Mouse (Mus musculus) lung, embryonic 16.5 days (tissue): ENCODE results near the gene Kcnj1. TPM values are rescaled to one million over a fixed set of nuclear protein-coding genes. Genes with fewer than 3 reads are reported as not detected.

Source experiments
- ATAC-seq: fragments of 200-750 bp; cut with Nextera tagmentation; 2 replicates; pipeline ENCODE4 v1.8.0; 2017; ENCODE audit warnings: low read depth, mild to moderate bottlenecking, moderate library complexity
- H3K27ac ChIP-seq: fragments of 300-500 bp; sonication (generic); 2 replicates; pipeline ENCODE4 v1.5.1; 2014; ENCODE audit warnings: mild to moderate bottlenecking, control low read depth, low read length
- H3K27me3 ChIP-seq: fragments of 300-500 bp; sonication (generic); 2 replicates; pipeline ENCODE4 v1.6.1; 2014; ENCODE audit warnings: low read depth, low read length, mixed read lengths; ENCODE audit not compliant: control insufficient read depth, insufficient read depth
- H3K36me3 ChIP-seq: fragments of 300-500 bp; sonication (generic); 2 replicates; pipeline ENCODE4 v1.6.1; 2014; ENCODE audit warnings: low read length; ENCODE audit not compliant: control insufficient read depth, insufficient read depth
- H3K4me1 ChIP-seq: fragments of 300-500 bp; sonication (generic); replicated peaks from 2 replicates; pipeline ENCODE4 v1.6.1; 2014; ENCODE audit warnings: low read length, mixed read lengths; ENCODE audit not compliant: control insufficient read depth, insufficient read depth
- H3K4me2 ChIP-seq: fragments of 300-500 bp; sonication (generic); 2 replicates; pipeline ENCODE4 v1.6.1; 2014; ENCODE audit warnings: low read depth, low read length, control low read depth
- H3K4me3 ChIP-seq: fragments of 300-500 bp; sonication (generic); 2 replicates; pipeline ENCODE4 v1.5.1; 2014; ENCODE audit warnings: mild to moderate bottlenecking, low read length, control low read depth
- H3K9ac ChIP-seq: fragments of 300-500 bp; sonication (generic); 2 replicates; pipeline ENCODE4 v1.6.1; 2014; ENCODE audit warnings: low read length, control low read depth
- H3K9me3 ChIP-seq: fragments of 300-500 bp; sonication (generic); 2 replicates; pipeline ENCODE4 v1.6.1; 2016; ENCODE audit warnings: low read length; ENCODE audit not compliant: control insufficient read depth
- WGBS: fragments of 180-500 bp; shearing (Covaris S2); extraction: QIAGEN DNeasy Blood & Tissue Kit; methylation state at CpG from one replicate; pipeline ENCODE4 v1.1.7; 2014; 5-methylcytosine and 5-hydroxymethylcytosine counted together
- polyA plus RNA-seq: library from polyadenylated mRNA; unstranded; fragments of >200 nt; fragmentation: Nextera tagmentation; extraction: Ambion mirVana; gene quantifications from 2 replicates; pipeline ENCODE4 v1.2.1, GENCODE M21; 2015

The Kcnj1 gene
- polyA plus RNA-seq, 1 experiment from 2014 or later = not detected

GRCm38 (mm10) chr9:32409060-32409961 lies 37.0 kb downstream of the Kcnj1 start:
- Histone ChIP-seq H3K36me3 (no peaks in the 10 kb centered on the region), H3K9me3 (no peaks in the 10 kb centered on the region), H3K27me3 (peaks cover 3% of the 10 kb centered on the region; the same call in 1 of the 2 replicates), H3K27ac (no peak overlapping the region), H3K9ac (peak overlapping the region; percentile 74), H3K4me3 (peak overlapping the region; percentile 58), H3K4me2 (peak overlapping the region; percentile 99), H3K4me1 (peaks cover 10% of the 10 kb centered on the region)
- WGBS = 2% methylated on average over 47 of the region's 47 CpGs
- peak; percentile 59; the same call in 1 of the 2 replicates for ATAC-seq

DNA sequence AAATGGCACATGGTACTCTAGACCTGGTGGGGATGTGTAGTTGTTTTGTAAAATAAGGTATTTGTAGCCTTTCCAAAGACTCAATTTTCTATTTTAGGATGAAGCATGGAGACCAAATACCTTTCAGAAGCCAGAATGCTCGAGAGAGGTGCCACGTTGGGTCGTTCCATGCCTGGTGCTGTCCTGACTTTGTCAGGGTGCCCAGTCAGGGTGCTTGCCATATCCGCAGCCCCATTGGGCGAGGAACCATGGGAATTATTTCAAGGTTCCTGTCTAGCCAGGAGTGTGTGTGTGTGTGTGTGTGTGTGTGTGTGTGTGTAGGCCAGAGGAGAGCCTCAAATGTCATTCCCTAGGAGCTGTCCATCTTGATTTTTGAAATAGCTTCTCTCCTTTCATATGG lies 38.4 kb downstream of the Kcnj1 start:
- no peak overlapping the region for H3K9ac ChIP-seq
- peaks cover 10% of the 10 kb centered on the region for H3K4me1 ChIP-seq
- H3K27me3 ChIP-seq = peaks cover 3% of the 10 kb centered on the region; the same call in 1 of the 2 replicates
- no peak for ATAC-seq
- H3K9me3 ChIP-seq = no peaks in the 10 kb centered on the region
- WGBS = 90% methylated on average over 5 of the region's 5 CpGs
- H3K4me3 ChIP-seq = no peak overlapping the region
- no peak overlapping the region for H3K4me2 ChIP-seq
- H3K36me3 ChIP-seq = no peaks in the 10 kb centered on the region
- H3K27ac ChIP-seq = no peak overlapping the region

GRCm38 (mm10) chr9:32411507-32411906 lies 39.2 kb downstream of the Kcnj1 start:
- 79% methylated on average over 5 of the region's 5 CpGs for WGBS

DNA sequence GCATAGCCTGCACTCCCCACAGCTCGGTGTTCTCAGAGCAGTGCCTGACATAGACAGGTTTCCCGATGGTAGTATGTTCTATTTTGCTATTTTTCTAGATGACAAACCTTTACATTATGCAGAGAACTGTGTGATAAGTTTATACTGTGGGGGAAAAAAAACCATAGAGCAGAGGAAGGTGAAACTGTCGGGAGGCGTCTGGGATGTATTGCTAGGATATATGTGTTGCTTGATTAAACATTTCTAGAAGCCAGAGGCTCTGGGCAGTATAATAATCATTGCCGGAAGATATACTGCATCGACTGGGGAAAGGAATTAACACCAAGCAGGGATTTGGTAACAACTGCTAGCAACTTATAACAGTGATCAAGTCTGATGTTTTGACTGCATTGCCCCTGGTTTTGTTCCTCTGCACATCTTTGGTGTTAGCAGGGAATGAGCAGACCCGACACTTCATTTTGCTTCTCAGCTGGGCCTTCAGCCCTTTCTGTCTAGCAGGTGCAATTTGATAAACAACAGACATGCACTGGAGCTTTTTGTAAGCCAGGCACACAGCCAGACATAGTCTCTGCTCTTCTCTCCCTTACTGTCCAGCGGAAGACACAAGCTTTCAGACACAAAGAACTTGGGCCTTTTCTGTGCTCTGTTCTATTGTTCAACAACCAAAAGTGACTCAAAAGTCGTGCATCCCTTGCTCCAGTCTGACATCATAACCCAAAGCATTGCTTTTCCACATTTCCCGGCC lies 40.7 kb downstream of the Kcnj1 start:
- WGBS = 44% methylated on average over 10 of the region's 10 CpGs
- Histone ChIP-seq H3K9ac (no peak overlapping the region), H3K4me1 (peaks cover 10% of the 10 kb centered on the region), H3K4me2 (no peak overlapping the region), H3K27ac (no peak overlapping the region), H3K36me3 (no peaks in the 10 kb centered on the region), H3K9me3 (no peaks in the 10 kb centered on the region), H3K27me3 (peaks cover 3% of the 10 kb centered on the region; the same call in 1 of the 2 replicates), H3K4me3 (no peak overlapping the region)
- ATAC-seq = no peak

More at GRCm38 (mm10) chr9:32411507-32411906, 39.2 kb downstream of the Kcnj1 start:
- no peaks in the 10 kb centered on the region for H3K36me3 ChIP-seq
- no peak overlapping the region for H3K9ac ChIP-seq
- peaks cover 3% of the 10 kb centered on the region; the same call in 1 of the 2 replicates for H3K27me3 ChIP-seq
- no peaks in the 10 kb centered on the region for H3K9me3 ChIP-seq
- ATAC-seq = no peak
- no peak overlapping the region for H3K4me2 ChIP-seq
- no peak overlapping the region for H3K27ac ChIP-seq
- peaks cover 10% of the 10 kb centered on the region for H3K4me1 ChIP-seq
- H3K4me3 ChIP-seq = no peak overlapping the region

DNA sequence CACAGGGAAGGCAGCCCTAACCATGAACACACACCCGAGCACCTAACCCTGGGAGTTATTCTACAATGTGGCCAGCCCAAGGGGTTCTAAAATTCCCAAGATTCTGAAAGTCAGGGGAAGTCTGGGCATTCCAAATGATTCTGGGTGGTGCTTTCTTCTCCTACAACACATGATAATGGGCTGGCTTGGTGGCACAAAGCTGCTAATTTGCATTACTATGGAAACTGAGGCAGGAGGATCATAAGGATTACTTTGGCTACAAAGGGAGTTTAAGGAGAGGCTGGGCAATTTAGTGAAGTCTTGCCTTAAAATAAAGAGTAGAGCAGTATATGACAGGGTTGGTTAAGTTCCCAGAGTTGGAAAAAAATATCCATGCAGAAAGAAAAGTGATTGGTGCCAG lies 42.7 kb downstream of the Kcnj1 start:
- H3K27me3 ChIP-seq = no peaks in the 10 kb centered on the region
- no peak overlapping the region for H3K9ac ChIP-seq
- no peak for ATAC-seq
- H3K9me3 ChIP-seq = no peaks in the 10 kb centered on the region
- no peaks in the 10 kb centered on the region for H3K36me3 ChIP-seq
- H3K27ac ChIP-seq = no peak overlapping the region
- WGBS = 69% methylated on average over 1 of the region's 1 CpGs
- H3K4me3 ChIP-seq = no peak overlapping the region
- no peak overlapping the region for H3K4me2 ChIP-seq
- H3K4me1 ChIP-seq = no peaks in the 10 kb centered on the region; the same call in 1 of the 2 replicates

- ATAC-seq = no peak
- no peak overlapping the region for H3K4me2 ChIP-seq
Measured at GRCm38 (mm10) chr9:32415952-32416351, 43.7 kb downstream of the Kcnj1 start.

DNA sequence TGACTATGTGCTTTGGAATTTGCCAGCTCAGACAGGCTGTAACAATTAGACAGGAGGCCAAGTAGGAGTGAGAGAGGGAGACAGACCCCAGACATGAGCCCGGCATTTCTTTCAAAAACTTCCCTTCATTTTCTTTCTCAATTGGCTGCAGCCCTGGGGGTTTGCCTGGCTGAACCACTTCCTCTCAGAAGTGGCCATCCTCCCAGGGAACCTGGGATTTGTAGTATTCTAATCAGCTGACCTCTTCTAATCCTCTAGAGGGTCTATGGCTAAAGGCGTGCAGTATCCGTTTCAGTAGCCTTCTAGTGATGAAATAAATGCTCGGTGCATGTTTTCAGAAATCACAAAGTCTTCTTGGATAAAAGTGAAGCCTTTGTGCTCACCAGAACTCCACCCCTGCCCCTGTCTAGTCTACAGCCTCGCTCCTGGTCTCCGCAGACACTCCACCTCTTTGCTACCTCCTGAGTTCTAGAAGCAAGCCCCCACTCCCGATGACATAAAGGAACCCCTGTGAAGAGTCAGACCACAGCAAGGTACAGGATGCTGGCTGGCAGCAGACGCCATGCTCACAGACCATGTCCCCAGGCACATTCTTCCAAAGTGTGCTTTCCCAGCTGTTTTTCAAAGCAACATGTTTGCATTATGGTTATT lies 45.3 kb downstream of the Kcnj1 start:
- Histone ChIP-seq H3K9me3 (no peaks in the 10 kb centered on the region), H3K36me3 (no peaks in the 10 kb centered on the region), H3K9ac (no peak overlapping the region), H3K4me2 (no peak overlapping the region; the same call in 1 of the 2 replicates), H3K4me3 (no peak overlapping the region), H3K27me3 (no peaks in the 10 kb centered on the region), H3K4me1 (no peaks in the 10 kb centered on the region; the same call in 1 of the 2 replicates), H3K27ac (no peak overlapping the region)
- no peak for ATAC-seq
- 46% methylated on average over 8 of the region's 8 CpGs for WGBS

More at GRCm38 (mm10) chr9:32415952-32416351, 43.7 kb downstream of the Kcnj1 start:
- H3K9me3 ChIP-seq = no peaks in the 10 kb centered on the region
- H3K27me3 ChIP-seq = no peaks in the 10 kb centered on the region
- H3K36me3 ChIP-seq = no peaks in the 10 kb centered on the region
- no peak overlapping the region for H3K27ac ChIP-seq
- no peaks in the 10 kb centered on the region; the same call in 1 of the 2 replicates for H3K4me1 ChIP-seq
- H3K4me3 ChIP-seq = no peak overlapping the region
- H3K9ac ChIP-seq = no peak overlapping the region
- WGBS = 92% methylated on average over 3 of the region's 3 CpGs

DNA sequence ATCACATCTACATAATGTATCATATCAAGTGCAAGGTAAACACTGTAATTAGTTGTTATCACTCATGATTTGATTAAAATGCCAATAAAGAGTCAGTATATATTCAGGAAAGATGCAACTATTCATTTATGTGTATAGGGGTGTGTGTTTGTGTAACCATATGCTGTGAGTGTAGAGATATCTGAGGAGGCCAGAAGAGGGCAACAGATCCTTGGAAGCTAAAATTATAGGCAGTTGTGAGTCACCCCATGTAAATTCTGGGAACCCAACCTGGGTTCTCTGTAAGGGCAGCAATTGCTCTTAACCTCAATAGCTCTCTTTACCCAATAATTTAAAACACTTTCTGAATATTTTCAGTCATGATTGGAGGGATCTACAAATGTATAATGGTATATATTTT lies 48.4 kb downstream of the Kcnj1 start:
- no peak for ATAC-seq
- no peak overlapping the region for H3K4me2 ChIP-seq
- H3K27me3 ChIP-seq = no peaks in the 10 kb centered on the region

GRCm38 (mm10) chr9:32425321-32425720 lies 53.0 kb downstream of the Kcnj1 start:
- no peaks in the 10 kb centered on the region for H3K9me3 ChIP-seq
- WGBS = 74% methylated on average over 7 of the region's 7 CpGs

More for the DNA sequence above, 48.4 kb downstream of the Kcnj1 start:
- Histone ChIP-seq H3K9ac (no peak overlapping the region), H3K4me1 (no peaks in the 10 kb centered on the region), H3K36me3 (no peaks in the 10 kb centered on the region), H3K4me3 (no peak overlapping the region), H3K27ac (no peak overlapping the region), H3K9me3 (no peaks in the 10 kb centered on the region)

More at GRCm38 (mm10) chr9:32425321-32425720, 53.0 kb downstream of the Kcnj1 start:
- Histone ChIP-seq H3K4me1 (no peaks in the 10 kb centered on the region), H3K4me2 (no peak overlapping the region), H3K27me3 (no peaks in the 10 kb centered on the region), H3K27ac (no peak overlapping the region), H3K9ac (no peak overlapping the region), H3K4me3 (no peak overlapping the region), H3K36me3 (no peaks in the 10 kb centered on the region)
- no peak for ATAC-seq
